Mouse (Mus musculus): Measurements from ENCODE around the gene Cep89. TPM values are rescaled to one million over a fixed set of nuclear protein-coding genes. Genes with fewer than 3 reads are reported as not detected.

Gene Cep89
- polyA plus RNA-seq (2014; fragmentation: Nextera tagmentation; extraction: Ambion mirVana), result 43.8 and 54.3 TPM in 2 replicates

DNA sequence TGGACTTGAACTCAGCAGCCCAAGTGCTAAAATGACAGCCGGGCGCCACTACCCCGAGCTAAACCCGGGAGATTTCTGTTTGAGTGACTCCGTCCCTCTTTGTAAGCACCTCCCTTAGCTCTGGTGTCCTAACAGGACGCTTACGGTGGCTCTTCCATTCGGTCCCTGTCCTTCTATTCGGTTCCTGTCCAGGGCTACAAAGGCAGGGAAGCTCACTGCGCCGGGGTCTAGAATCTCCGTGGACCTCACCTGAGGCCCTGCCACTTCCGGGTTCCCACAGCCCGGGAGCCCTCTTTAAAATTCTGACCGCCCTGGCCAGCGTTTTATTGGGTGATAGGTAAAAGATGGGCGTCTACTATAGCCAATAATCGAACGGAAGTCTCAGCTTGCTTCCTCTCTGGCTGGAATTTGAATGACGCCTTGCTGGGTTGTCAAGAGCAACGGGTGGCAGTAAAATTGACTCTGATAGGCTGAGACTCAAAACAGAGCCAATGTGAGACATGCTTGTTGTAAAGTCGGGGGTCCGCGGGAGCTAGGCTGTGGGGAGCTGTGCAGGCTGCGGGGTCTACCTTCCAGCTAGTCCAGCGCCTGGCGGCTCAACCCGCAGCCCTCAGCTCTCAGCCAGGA is at the start of gene Cep89, which contains the start of gene Faap24:
Gene Cep89, plus strand, starts transcription at position 494 of the 627 bp plus-strand sequence.
Gene Faap24, minus strand, starts transcription at position 295 of the 627 bp plus-strand sequence.
- H3K4me1 ChIP-seq (ENCODE audit: control insufficient read depth, insufficient read depth, low read length), result peaks cover 7% of the 10 kb centered on the region; the same call in 1 of the 2 replicates
- under 1% methylated on average over 28 of the region's 28 CpGs for WGBS
- peak within 1 kb of the TSS; percentile 60 for H3K9ac ChIP-seq (ENCODE audit: low read length)
- DNase-seq (ENCODE audit: low spot score) (peak; percentile 99), ATAC-seq (ENCODE audit: insufficient number of reproducible peaks, low FRiP score, low TSS enrichment, low read depth) (peak; percentile 96)
- peaks cover 10% of the 10 kb centered on the region; the same call in 1 of the 2 replicates for H3K36me3 ChIP-seq (ENCODE audit: control insufficient read depth, insufficient read depth, low read length)
- H3K27me3 ChIP-seq (ENCODE audit: control insufficient read depth, insufficient read depth, low read length), result no peaks in the 10 kb centered on the region
- H3K9me3 ChIP-seq (ENCODE audit: control insufficient read depth, low read length), result no peaks in the 10 kb centered on the region
- H3K4me2 ChIP-seq (ENCODE audit: low read depth, severe bottlenecking), result peak within 1 kb of the TSS; percentile 55
- H3K4me3 ChIP-seq (ENCODE audit: low read depth, low read length), result peak within 1 kb of the TSS; percentile 56
- no peak within 1 kb of the TSS for H3K27ac ChIP-seq (replicated peaks; ENCODE audit: low read depth, low read length)

DNA sequence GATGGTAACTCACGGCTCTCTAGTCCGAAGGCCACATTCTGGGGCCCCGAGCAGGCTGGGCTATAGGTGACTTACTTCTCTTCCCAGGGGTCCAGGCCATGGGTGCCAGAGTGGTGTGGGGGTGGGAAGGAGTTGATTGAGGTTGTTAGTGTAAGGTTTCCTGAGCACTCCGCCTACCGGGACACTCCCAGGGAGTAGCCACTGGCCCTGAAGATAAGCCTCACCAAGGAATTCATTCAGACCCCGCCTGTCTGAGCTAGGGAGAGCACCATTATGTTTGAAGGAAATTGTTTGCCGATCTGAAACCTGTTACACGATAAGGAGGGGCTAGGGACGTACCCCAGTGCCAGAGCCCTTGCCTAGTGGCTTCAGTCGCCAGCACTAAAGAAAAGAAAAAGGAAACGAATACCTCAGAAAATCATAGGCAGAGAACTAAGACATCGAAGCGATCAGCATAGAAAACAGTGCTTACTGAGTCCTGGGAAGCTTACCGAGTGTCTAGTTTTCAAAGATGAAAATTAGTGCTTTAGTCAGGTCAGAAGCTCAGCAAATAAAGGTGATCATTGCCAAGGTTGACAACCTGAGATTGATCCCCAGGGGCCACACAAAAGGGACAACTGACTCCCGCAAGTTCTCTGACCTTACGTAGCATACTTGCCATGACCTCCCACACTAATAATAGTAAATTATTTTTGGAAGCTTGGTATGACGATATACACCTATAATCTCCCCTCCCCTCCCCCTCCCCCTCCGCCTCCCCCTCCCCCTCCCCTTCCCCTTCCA is 48.7 kb upstream of the Cep89 start:
- no peak overlapping the region for H3K4me2 ChIP-seq (ENCODE audit: low read depth, severe bottlenecking)
- no peaks in the 10 kb centered on the region for H3K36me3 ChIP-seq (ENCODE audit: control insufficient read depth, insufficient read depth, low read length)
- WGBS, result 68% methylated on average over 18 of the region's 18 CpGs
- no peaks in the 10 kb centered on the region for H3K4me1 ChIP-seq (ENCODE audit: control insufficient read depth, insufficient read depth, low read length)
- no peak overlapping the region for H3K4me3 ChIP-seq (ENCODE audit: low read depth, low read length)
- H3K27ac ChIP-seq (replicated peaks; ENCODE audit: low read depth, low read length), result no peak overlapping the region
- no peaks in the 10 kb centered on the region for H3K27me3 ChIP-seq (ENCODE audit: control insufficient read depth, insufficient read depth, low read length)
- no peaks in the 10 kb centered on the region for H3K9me3 ChIP-seq (ENCODE audit: control insufficient read depth, low read length)
- H3K9ac ChIP-seq (ENCODE audit: low read length), result no peak overlapping the region
- no peak for DNase-seq (ENCODE audit: low spot score)
- ATAC-seq (ENCODE audit: insufficient number of reproducible peaks, low FRiP score, low TSS enrichment, low read depth), result no peak

DNA sequence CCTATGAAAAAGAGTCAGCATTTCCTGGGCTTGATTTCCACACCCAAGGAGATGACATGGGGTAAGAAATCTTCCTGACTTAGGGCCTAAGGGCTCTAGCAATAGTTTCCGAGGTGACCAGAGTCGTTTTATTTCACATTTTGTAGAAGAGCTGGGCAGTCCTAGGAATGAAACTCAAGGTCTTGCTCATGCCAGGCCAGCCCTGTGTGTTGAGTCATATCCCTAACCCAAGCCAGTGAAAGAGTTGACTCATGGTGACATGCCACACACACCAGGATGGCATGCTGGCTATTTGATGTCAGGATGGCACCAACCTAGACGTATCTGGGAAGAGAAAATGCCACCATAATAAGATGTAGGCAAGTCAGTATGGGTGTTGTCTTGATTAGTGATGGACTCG is 47.8 kb upstream of the Cep89 start:
- Histone ChIP-seq H3K4me1 (ENCODE audit: control insufficient read depth, insufficient read depth, low read length) (no peaks in the 10 kb centered on the region), H3K9me3 (ENCODE audit: control insufficient read depth, low read length) (no peaks in the 10 kb centered on the region), H3K4me2 (ENCODE audit: low read depth, severe bottlenecking) (no peak overlapping the region), H3K36me3 (ENCODE audit: control insufficient read depth, insufficient read depth, low read length) (no peaks in the 10 kb centered on the region), H3K4me3 (ENCODE audit: low read depth, low read length) (no peak overlapping the region), H3K27me3 (ENCODE audit: control insufficient read depth, insufficient read depth, low read length) (no peaks in the 10 kb centered on the region), H3K27ac (replicated peaks; ENCODE audit: low read depth, low read length) (no peak overlapping the region), H3K9ac (ENCODE audit: low read length) (no peak overlapping the region)
- WGBS, result 87% methylated on average over 4 of the region's 4 CpGs
- DNase-seq (ENCODE audit: low spot score) (no peak), ATAC-seq (ENCODE audit: insufficient number of reproducible peaks, low FRiP score, low TSS enrichment, low read depth) (no peak)

DNA sequence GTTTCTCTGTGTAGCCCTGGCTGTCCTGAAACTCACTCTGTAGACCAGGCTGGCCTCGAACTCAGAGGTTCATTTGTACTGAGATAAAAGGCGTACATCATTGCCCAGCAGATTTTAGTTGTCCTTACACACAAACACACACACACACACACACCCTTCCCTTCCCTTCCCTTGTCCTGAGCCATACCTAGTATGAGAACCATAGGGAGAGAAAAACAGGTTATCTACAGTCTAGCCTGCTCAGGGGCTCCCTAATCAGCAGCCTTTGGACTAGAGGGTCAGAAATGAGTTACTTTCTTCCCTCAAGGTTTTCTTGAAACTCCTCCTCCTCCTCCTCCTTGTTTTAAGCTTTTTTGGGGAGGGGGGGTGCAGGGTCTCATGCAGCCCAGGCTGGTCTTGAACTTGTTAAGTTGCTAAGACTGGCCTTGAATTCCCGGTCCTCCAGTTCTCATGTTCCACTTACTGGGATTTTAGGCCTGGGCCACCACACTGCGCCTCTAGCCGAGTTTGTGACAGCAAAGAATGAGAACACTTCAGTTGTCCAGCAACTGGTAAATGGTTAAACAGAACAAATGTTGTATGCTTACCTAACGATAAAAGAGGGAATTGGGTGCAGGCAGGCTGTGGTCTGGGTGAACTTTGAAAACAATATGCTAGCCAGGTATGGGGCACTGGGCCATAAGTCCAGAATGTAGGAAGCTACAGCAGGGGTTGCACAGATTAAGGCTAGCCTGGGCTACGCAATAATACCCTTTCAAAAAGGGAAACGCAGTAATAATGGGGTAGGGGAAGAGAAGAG is 46.8 kb upstream of the Cep89 start:
- Histone ChIP-seq H3K4me1 (ENCODE audit: control insufficient read depth, insufficient read depth, low read length) (no peaks in the 10 kb centered on the region), H3K9ac (ENCODE audit: low read length) (no peak overlapping the region), H3K27me3 (ENCODE audit: control insufficient read depth, insufficient read depth, low read length) (no peaks in the 10 kb centered on the region), H3K4me3 (ENCODE audit: low read depth, low read length) (no peak overlapping the region), H3K36me3 (ENCODE audit: control insufficient read depth, insufficient read depth, low read length) (no peaks in the 10 kb centered on the region), H3K4me2 (ENCODE audit: low read depth, severe bottlenecking) (no peak overlapping the region), H3K27ac (replicated peaks; ENCODE audit: low read depth, low read length) (no peak overlapping the region), H3K9me3 (ENCODE audit: control insufficient read depth, low read length) (no peaks in the 10 kb centered on the region)
- DNase-seq (ENCODE audit: low spot score), result no peak
- ATAC-seq (ENCODE audit: insufficient number of reproducible peaks, low FRiP score, low TSS enrichment, low read depth), result no peak
- 90% methylated on average over 8 of the region's 8 CpGs for WGBS

DNA sequence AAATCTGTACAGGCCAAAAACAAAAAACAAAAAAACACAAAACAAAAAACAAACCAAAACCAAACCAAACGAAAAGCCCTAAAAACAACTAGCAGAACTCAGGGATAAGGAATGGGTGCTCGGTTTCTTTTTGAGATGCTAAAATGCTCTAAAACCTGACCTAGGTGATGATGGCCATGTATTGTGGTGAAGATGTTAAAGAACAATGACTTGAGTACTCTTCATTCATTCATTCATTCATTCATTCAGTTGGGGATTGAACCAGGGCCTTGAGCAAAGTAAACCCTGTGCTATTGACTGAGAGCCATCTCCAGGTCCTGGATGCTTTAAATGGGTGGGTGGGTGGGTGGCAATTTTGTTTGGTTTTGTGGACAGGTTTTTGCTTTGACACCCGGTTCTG is 45.7 kb upstream of the Cep89 start:
- ATAC-seq (ENCODE audit: insufficient number of reproducible peaks, low FRiP score, low TSS enrichment, low read depth) (no peak), DNase-seq (ENCODE audit: low spot score) (no peak)
- Histone ChIP-seq H3K27me3 (ENCODE audit: control insufficient read depth, insufficient read depth, low read length) (no peaks in the 10 kb centered on the region), H3K27ac (replicated peaks; ENCODE audit: low read depth, low read length) (no peak overlapping the region), H3K4me2 (ENCODE audit: low read depth, severe bottlenecking) (no peak overlapping the region), H3K4me3 (ENCODE audit: low read depth, low read length) (no peak overlapping the region), H3K36me3 (ENCODE audit: control insufficient read depth, insufficient read depth, low read length) (no peaks in the 10 kb centered on the region), H3K9ac (ENCODE audit: low read length) (no peak overlapping the region), H3K9me3 (ENCODE audit: control insufficient read depth, low read length) (no peaks in the 10 kb centered on the region), H3K4me1 (ENCODE audit: control insufficient read depth, insufficient read depth, low read length) (no peaks in the 10 kb centered on the region)
- 91% methylated on average over 3 of the region's 3 CpGs for WGBS

DNA sequence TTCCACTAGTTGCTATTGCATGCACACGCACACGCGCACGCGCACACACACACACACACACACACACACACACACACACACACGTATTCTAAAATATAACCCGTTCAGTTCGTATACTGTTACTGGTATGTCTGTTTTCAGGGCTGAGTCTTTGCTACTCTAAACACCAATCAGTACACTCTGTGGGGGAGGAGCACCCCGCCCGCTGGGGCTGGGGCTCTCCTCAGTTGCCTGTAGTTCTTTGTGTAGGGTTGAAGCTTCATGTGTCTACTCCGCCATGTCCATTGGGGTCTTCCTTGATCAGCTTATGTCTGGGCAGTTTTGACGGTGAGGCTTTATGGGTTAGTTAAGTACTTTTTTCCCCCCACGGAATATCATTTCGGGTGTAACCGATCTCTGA is 43.5 kb upstream of the Cep89 start:
- Histone ChIP-seq H3K27ac (replicated peaks; ENCODE audit: low read depth, low read length) (no peak overlapping the region), H3K4me1 (ENCODE audit: control insufficient read depth, insufficient read depth, low read length) (no peaks in the 10 kb centered on the region), H3K4me3 (ENCODE audit: low read depth, low read length) (no peak overlapping the region), H3K27me3 (ENCODE audit: control insufficient read depth, insufficient read depth, low read length) (no peaks in the 10 kb centered on the region), H3K36me3 (ENCODE audit: control insufficient read depth, insufficient read depth, low read length) (no peaks in the 10 kb centered on the region), H3K9me3 (ENCODE audit: control insufficient read depth, low read length) (no peaks in the 10 kb centered on the region), H3K9ac (ENCODE audit: low read length) (no peak overlapping the region), H3K4me2 (ENCODE audit: low read depth, severe bottlenecking) (no peak overlapping the region)
- 95% methylated on average over 15 of the region's 15 CpGs for WGBS
- ATAC-seq (ENCODE audit: insufficient number of reproducible peaks, low FRiP score, low TSS enrichment, low read depth) (no peak), DNase-seq (ENCODE audit: low spot score) (no peak)

DNA sequence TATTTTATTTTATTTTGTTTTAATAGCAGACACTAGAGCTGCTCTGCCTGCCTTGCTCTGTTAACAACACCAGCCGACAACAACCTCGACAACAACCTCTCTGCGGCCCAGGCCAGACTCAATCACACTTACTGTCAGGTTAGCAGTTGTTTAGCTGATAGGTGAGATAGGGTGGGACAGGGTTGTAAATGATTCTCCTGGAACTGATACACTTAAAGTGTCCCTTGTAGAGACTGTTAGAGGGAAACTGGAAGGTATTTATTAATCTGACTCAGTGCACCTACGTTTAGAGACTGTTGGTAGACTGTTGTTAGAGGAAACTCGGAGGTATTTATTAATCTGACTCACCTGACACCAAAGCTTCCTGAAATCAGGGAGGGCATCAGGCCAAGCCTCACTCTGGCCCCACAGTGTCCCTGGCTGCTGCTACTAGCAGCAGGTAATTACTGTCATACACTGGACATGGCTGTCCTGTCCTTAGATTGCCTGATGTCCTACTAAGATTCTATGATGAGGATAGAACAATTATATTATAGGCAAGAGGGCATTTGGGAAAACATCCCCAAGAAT is 41.4 kb upstream of the Cep89 start:
- 32% methylated on average over 5 of the region's 5 CpGs for WGBS
- DNase-seq (ENCODE audit: low spot score) (no peak), ATAC-seq (ENCODE audit: insufficient number of reproducible peaks, low FRiP score, low TSS enrichment, low read depth) (no peak)
- no peaks in the 10 kb centered on the region for H3K4me1 ChIP-seq (ENCODE audit: control insufficient read depth, insufficient read depth, low read length)
- no peak overlapping the region for H3K9ac ChIP-seq (ENCODE audit: low read length)
- H3K9me3 ChIP-seq (ENCODE audit: control insufficient read depth, low read length), result no peaks in the 10 kb centered on the region
- no peak overlapping the region for H3K27ac ChIP-seq (replicated peaks; ENCODE audit: low read depth, low read length)
- no peak overlapping the region for H3K4me3 ChIP-seq (ENCODE audit: low read depth, low read length)
- H3K4me2 ChIP-seq (ENCODE audit: low read depth, severe bottlenecking), result no peak overlapping the region
- H3K27me3 ChIP-seq (ENCODE audit: control insufficient read depth, insufficient read depth, low read length), result no peaks in the 10 kb centered on the region
- H3K36me3 ChIP-seq (ENCODE audit: control insufficient read depth, insufficient read depth, low read length), result no peaks in the 10 kb centered on the region

DNA sequence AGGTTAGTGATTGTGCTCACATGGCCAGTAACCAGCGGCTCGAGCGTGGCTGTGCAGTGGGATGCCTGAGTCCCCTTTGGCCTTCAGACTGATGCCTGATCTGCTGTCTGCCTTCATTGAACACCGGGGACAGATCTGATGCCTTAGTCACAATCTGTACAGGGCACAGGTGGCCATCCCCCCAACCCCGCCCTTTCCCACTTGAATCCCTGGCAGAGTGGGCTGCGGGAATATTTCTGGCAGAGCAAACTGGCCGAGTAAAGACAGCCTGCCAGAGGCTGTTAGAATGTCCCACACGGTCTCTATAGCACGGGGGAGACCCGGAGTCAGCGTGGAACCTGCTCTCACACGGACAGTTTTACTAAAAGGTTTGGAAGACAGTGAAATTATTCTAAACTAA is 39.2 kb upstream of the Cep89 start:
- WGBS, result 89% methylated on average over 12 of the region's 12 CpGs
- H3K4me3 ChIP-seq (ENCODE audit: low read depth, low read length), result no peak overlapping the region
- DNase-seq (ENCODE audit: low spot score) (no peak), ATAC-seq (ENCODE audit: insufficient number of reproducible peaks, low FRiP score, low TSS enrichment, low read depth) (no peak)
- no peak overlapping the region for H3K4me2 ChIP-seq (ENCODE audit: low read depth, severe bottlenecking)
- no peaks in the 10 kb centered on the region for H3K9me3 ChIP-seq (ENCODE audit: control insufficient read depth, low read length)
- H3K4me1 ChIP-seq (ENCODE audit: control insufficient read depth, insufficient read depth, low read length), result no peaks in the 10 kb centered on the region
- H3K9ac ChIP-seq (ENCODE audit: low read length), result no peak overlapping the region
- H3K27ac ChIP-seq (replicated peaks; ENCODE audit: low read depth, low read length), result no peak overlapping the region
- H3K36me3 ChIP-seq (ENCODE audit: control insufficient read depth, insufficient read depth, low read length), result no peaks in the 10 kb centered on the region
- no peaks in the 10 kb centered on the region for H3K27me3 ChIP-seq (ENCODE audit: control insufficient read depth, insufficient read depth, low read length)

Measured in limb, embryonic 11.5 days (tissue).